Mouse (Mus musculus): ENCODE measurements around the gene Wdr4. TPM values are rescaled to one million over a fixed set of nuclear protein-coding genes. Genes with fewer than 3 reads are reported as not detected.

Gene Wdr4
- polyA plus RNA-seq, 1 experiment = 56.1 TPM

DNA sequence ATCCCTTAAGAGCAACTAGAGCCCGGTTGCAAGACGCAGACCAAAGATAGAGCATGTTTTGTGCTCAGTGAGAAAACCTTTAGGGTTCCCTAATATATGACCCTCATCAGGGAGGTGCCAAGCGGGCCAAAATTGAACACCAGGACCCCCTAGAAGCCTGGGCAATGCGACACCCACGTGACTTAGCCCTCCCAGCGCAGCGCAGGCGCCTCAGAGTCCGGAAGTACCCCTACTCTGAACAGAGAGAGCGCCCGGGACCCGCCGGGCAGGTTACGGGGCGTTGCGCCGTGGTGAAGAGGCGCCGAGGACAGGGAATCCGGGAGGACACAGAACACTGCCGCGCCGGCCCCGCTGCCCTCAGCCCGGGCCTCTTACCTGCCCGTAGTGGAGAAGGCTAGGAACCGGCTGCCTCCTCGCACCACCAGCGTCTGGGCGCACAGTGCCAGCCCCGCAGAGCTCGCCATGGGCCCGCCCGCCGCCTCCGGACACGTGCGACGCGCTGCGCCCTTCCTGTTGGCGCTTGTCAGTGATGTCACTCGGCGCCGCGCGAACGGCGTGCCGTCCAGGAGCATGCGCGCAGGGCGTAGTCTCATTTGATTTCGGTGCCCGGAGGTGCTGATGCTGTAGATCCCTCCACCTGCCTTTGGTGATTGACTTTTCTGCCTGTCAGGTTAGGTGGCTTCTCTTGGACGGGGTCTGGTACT lies 7.8 kb downstream of the Wdr4 start:
- no peak for TF ChIP-seq GATA1 (IDR thresholded peaks at IDR 0.05; ENCODE audit: low read length)

- no peak for TF ChIP-seq GATA1 (IDR thresholded peaks at IDR 0.05; ENCODE audit: low read length)
These were observed 8.8 kb downstream of the Wdr4 start for GRCm38 (mm10) chr17:31510944-31511343.

DNA sequence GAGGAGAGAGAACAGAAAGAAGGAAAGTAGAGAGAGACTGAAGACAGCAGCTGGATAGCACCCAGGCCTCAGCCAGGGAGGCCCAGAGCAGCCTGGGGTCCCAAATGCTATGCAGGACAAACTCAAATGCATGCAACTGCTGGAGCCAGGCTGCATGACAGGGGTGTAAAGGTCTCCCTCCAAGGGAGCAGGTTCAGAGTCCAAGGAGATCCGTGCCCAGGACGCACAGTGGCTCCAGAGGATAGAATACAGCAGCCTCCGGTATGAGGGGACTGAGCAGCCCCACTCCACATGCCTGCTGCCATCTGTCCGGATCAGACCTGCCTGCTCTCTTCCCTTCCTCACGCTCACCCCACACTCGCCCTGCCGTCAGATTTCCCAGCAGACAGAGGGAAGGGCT lies 13.5 kb downstream of the Wdr4 start:
- TF ChIP-seq GATA1 (IDR thresholded peaks at IDR 0.05; ENCODE audit: low read length) = no peak

DNA sequence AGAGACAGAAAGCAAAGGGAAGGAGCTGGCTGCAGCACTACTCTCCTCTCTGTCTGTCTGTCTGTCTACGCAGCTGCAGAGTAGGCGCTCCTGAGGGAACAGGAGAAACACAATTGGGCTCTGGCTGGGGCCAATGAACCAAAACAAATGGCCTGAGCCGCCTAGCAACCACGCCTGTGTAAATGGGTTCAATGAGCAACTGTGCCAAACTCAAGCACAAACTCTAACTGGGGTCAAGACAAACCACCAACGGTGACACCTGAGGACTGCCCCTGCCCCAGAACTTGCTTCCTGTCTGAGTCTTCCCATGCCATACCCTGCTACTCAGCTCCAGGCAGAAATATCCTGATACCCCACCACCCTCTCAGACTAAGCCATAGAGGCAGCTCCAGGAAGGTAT lies 14.8 kb downstream of the Wdr4 start:
- TF ChIP-seq GATA1 (IDR thresholded peaks at IDR 0.05; ENCODE audit: low read length) = no peak

GRCm38 (mm10) chr17:31503936-31504335 lies 15.8 kb downstream of the Wdr4 start:
- TF ChIP-seq GATA1 (IDR thresholded peaks at IDR 0.05; ENCODE audit: low read length) = no peak

GRCm38 (mm10) chr17:31503337-31503736 lies 16.4 kb downstream of the Wdr4 start:
- no peak for TF ChIP-seq GATA1 (IDR thresholded peaks at IDR 0.05; ENCODE audit: low read length)

DNA sequence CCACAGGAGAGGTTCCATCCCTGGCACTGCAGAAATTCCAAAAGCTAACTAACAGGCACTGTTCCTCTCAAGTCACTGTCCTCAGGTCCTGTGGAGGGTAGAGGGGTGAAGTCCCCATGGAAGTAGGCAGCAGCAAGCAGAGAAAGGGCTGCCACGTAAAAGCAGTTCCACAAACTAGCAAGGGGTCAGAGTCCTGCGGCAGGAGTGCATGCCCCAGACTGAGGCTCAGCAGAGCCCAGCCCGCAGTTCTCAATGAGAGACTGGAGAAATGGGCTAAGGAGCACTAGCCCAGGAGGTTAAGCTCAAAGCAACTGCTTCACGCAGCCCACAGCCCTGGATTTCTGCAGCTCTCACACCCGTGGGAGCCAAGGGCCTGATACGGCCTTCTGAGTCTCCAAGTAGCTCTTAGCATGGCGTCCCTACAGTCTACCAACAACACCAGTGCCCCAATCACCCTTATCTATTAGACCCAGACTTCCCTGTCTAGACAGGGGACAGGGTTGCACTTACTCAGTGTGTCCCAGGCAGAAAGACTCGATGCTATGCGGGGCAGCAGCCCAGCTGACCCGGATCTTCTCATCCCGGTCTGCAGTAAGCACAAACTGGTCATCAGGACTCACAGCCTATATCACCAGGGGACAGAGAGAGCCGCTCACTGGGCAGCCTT lies 17.4 kb downstream of the Wdr4 start:
- TF ChIP-seq GATA1 (IDR thresholded peaks at IDR 0.05; ENCODE audit: low read length) = no peak

DNA sequence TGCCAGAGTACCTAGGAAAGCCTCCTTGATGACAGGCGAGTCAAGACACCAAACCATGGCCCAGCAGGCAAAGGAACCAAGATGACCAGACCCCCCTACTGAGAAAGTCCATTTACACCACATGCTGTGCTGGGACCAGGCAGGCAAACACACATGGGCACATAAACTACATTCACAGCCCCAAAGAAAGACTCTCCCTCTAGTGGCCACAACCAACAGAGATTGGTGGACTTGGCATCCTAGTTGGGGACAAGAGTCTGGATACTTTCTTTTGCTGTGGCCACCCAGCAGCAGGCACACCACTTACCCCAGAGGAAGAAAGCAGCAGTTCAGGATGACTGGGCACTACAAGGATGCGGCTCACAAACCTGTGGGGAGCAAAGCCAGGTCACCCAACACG lies 18.9 kb downstream of the Wdr4 start:
- no peak for TF ChIP-seq GATA1 (IDR thresholded peaks at IDR 0.05; ENCODE audit: low read length)

DNA sequence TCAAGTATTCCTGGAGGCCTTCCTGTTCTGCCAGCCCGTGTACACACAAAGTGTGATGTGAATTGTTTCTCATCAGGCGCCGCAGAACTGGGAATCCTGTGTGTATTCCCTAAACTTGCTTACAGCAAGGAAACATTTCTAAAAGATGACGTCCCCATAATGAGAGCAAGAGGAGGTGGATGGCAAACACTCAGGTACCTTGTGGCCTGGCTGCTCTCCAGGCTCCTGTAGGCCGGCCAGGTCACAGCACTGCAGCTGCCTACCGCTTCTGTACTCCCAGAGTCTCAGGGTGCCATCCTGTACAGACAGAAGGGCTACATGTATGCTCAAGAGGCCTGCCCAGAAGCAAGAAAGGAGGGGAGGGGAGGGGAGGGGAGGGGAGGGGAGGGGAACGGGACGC lies 19.4 kb downstream of the Wdr4 start:
- TF ChIP-seq GATA1 (IDR thresholded peaks at IDR 0.05; ENCODE audit: low read length) = no peak

- TF ChIP-seq GATA1 (IDR thresholded peaks at IDR 0.05; ENCODE audit: low read length) = no peak
These were observed 20.1 kb downstream of the Wdr4 start for GRCm38 (mm10) chr17:31499725-31500124.

DNA sequence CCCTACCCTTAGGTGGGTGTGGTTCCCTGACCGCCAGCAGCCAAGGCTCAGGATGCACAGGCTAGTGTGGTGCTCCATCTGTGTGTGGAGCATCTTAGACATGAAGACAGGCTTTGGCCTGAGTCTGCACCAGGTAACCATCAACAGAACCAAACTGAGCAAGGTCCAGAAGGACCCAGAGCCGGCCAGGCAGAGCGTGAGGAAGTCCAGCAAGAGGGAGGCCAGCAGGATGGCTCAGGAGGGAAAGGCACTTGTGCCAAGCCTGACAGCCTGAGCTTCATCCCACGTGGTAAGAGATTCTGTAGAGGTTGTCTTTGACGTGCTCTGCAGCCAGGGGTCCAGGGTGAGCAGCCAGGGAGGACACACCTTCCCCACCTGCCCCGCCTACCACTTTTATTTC lies 22.1 kb downstream of the Wdr4 start:
- TF ChIP-seq GATA1 (IDR thresholded peaks at IDR 0.05; ENCODE audit: low read length) = no peak

GRCm38 (mm10) chr17:31494989-31495388 lies 24.8 kb downstream of the Wdr4 start:
- TF ChIP-seq GATA1 (IDR thresholded peaks at IDR 0.05; ENCODE audit: low read length) = no peak

GRCm38 (mm10) chr17:31492416-31492815 lies 27.4 kb downstream of the Wdr4 start:
- TF ChIP-seq GATA1 (IDR thresholded peaks at IDR 0.05; ENCODE audit: low read length) = no peak

DNA sequence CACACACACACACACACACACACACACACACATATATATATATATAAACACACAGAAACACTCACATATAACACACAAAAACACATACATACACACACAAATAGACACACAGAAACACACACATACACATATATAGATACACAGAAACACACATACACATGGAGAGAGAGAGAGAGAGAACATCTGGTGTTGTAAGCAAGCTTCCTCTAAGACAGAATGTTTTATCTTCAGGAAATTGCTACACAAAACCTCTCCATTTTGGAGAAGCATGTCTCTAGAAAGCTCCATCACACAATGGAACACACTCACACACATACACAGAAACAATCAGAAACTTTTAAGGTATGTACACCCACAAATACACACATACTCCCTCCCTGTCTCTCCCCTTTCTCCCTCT lies 28.4 kb downstream of the Wdr4 start:
- no peak for TF ChIP-seq GATA1 (IDR thresholded peaks at IDR 0.05; ENCODE audit: low read length)

DNA sequence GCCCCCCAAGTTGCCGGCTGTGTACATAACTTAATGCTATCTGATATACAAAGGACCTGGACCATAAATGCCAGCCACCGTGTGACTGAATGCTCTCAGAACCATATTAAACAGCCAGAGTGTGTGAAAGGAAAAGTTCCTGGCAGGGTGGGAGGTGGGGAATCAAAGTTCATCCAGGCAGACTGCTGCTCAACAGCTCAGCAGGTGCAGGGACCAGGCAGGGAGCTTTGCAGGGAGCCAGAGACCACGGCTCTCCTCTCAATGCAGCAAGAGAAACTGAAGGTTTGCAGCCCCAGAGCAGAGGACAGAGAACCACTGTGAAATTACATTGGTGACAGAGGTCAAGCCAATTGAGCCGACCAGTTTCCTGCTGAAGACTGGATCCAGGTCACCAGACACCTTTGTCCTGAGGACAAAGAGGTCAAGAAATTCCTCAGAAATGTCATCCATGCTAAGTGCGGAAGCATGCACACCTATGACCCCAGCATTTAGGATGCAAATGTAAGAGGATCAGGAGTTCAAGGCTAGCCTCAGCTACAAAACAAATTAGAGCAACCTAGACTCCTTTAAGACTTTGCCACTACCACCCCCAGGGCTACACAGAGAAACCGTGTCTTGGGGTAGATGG lies 32.2 kb downstream of the Wdr4 start:
- TF ChIP-seq GATA1 (IDR thresholded peaks at IDR 0.05; ENCODE audit: low read length) = no peak

DNA sequence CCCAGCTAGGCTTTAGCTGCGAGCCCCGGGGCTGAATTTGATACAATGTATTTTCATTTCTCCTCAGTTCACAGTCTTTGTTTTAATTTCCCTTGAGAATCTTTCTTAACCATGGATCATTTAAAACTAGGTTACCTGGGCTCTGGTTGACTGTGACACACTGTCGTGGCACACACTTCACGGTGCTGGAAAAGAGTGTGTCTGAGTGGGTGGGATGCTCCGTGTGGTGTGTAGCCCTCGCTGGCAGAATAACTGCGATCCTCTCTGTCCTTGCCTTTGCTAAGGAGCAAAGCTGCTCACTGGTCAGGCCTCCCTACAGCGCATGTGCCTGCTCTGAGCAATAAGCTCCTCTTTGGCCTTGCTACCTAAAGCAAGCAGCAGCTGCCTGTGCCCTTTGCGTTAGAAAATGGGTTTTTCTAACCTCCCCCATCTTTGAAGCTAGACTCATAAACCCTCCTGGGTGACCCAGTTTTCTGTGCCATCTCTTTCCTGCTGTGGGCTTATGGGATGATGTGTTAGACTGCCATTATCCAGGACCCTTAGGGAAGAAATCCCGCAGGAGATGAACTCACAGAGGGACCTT lies 33.1 kb downstream of the Wdr4 start:
- TF ChIP-seq GATA1 (IDR thresholded peaks at IDR 0.05; ENCODE audit: low read length) = no peak
